ENCODE assay signal across 8 mouse cellular contexts in genomic region chr15:102736127-102736944, GRCm38 (mm10). TPM values are rescaled to one million over a fixed set of nuclear protein-coding genes. Genes with fewer than 3 reads are reported as not detected.
DNase-seq lines count a peak whose midpoint lies in the region; ATAC-seq and TF ChIP-seq lines count a peak whose summit lies in the region.

No protein-coding gene starts in this region.

- no peak overlapping the region for H3K9ac ChIP-seq in kidney, postnatal 0 days (ENCODE audit: low read depth, low read length)
- peak overlapping the region; percentile 35; the same call in 1 of the 2 replicates for H3K9ac ChIP-seq in forebrain, embryonic 15.5 days (replicated peaks)
- peak overlapping the region; percentile 5; the same call in 1 of the 2 replicates for H3K9ac ChIP-seq in limb, embryonic 14.5 days (ENCODE audit: low read depth, low read length, severe bottlenecking)
- H3K9ac ChIP-seq in stomach, embryonic 14.5 days (replicated peaks; ENCODE audit: low read depth, low read length), result 0 out of 2 replicates have a peak overlapping the region, but pooled peaks have one; percentile 7

- 11% methylated on average over 36 of the region's 36 CpGs for WGBS in kidney, postnatal 0 days
- WGBS in forebrain, embryonic 15.5 days, result 11% methylated on average over 32 of the region's 36 CpGs
- 12% methylated on average over 29 of the region's 36 CpGs for WGBS in limb, embryonic 14.5 days
- 14% methylated on average over 26 of the region's 36 CpGs for WGBS in stomach, embryonic 14.5 days

- no peaks in the 10 kb centered on the region for H3K36me3 ChIP-seq in kidney, postnatal 0 days (ENCODE audit: insufficient read depth, low read length)
- H3K36me3 ChIP-seq in forebrain, embryonic 15.5 days, result no peaks in the 10 kb centered on the region
- no peaks in the 10 kb centered on the region for H3K36me3 ChIP-seq in limb, embryonic 14.5 days (ENCODE audit: control insufficient read depth, insufficient read depth, low read length)
- H3K36me3 ChIP-seq in stomach, embryonic 14.5 days (ENCODE audit: control insufficient read depth, insufficient read depth, low read length), result no peaks in the 10 kb centered on the region

- peaks cover 18% of the 10 kb centered on the region for H3K27me3 ChIP-seq in kidney, postnatal 0 days (ENCODE audit: insufficient read depth, low read length)
- peaks cover 6% of the 10 kb centered on the region; the same call in 1 of the 2 replicates for H3K27me3 ChIP-seq in forebrain, embryonic 15.5 days
- H3K27me3 ChIP-seq in limb, embryonic 14.5 days (ENCODE audit: control insufficient read depth, insufficient read depth, low read length), result no peaks in the 10 kb centered on the region
- H3K27me3 ChIP-seq in stomach, embryonic 14.5 days (ENCODE audit: control insufficient read depth, insufficient read depth, low read length), result 0 out of 2 replicates have a peak, but pooled peaks cover 3% of the 10 kb centered on the region

- TF ChIP-seq POLR2A in limb, embryonic 14.5 days (IDR thresholded peaks at IDR 0.05; ENCODE audit: borderline replicate concordance, extremely low read depth, insufficient read depth, insufficient read length), result no peak

- DNase-seq in kidney, postnatal 0 days (ENCODE audit: low spot score), result no peak
- DNase-seq in kidney, postnatal 14 days, result no peak
- peak; percentile 78 for DNase-seq in cerebellum, adult 9-10 months
- no peak for DNase-seq in limb, embryonic 14.5 days (ENCODE audit: low spot score)
- DNase-seq in thymus, postnatal 25 days, result no peak
- no peak for DNase-seq in spleen, adult 12 weeks (ENCODE audit: low spot score)

- H3K4me2 ChIP-seq in kidney, postnatal 0 days (ENCODE audit: low read length), result peak overlapping the region; percentile 50
- peak overlapping the region; percentile 39 for H3K4me2 ChIP-seq in forebrain, embryonic 15.5 days (replicated peaks)
- peak overlapping the region; percentile 47 for H3K4me2 ChIP-seq in limb, embryonic 14.5 days (replicated peaks; ENCODE audit: low read depth, low read length, severe bottlenecking)
- peak overlapping the region; percentile 61 for H3K4me2 ChIP-seq in stomach, embryonic 14.5 days (replicated peaks; ENCODE audit: low read depth, low read length)

- ATAC-seq in kidney, postnatal 0 days (replicated peaks; ENCODE audit: low FRiP score, low read depth), result no peak
- ATAC-seq in forebrain, embryonic 15.5 days (replicated peaks), result peak; percentile 62
- ATAC-seq in limb, embryonic 14.5 days (ENCODE audit: low FRiP score, low read depth), result no peak
- peak; percentile 62; the same call in 1 of the 2 replicates for ATAC-seq in stomach, embryonic 14.5 days (ENCODE audit: insufficient number of reproducible peaks, insufficient read depth, low FRiP score, low read depth)

- no peak for TF ChIP-seq CTCF in kidney, postnatal 0 days (IDR thresholded peaks at IDR 0.05; ENCODE audit: low read depth)

- H3K4me1 ChIP-seq in kidney, postnatal 0 days (replicated peaks; ENCODE audit: insufficient read depth, low read length), result peaks cover 6% of the 10 kb centered on the region; the same call in 1 of the 2 replicates
- H3K4me1 ChIP-seq in forebrain, embryonic 15.5 days, result peaks cover 60% of the 10 kb centered on the region
- 0 out of 2 replicates have a peak, but pooled peaks cover 2% of the 10 kb centered on the region for H3K4me1 ChIP-seq in limb, embryonic 14.5 days (ENCODE audit: control insufficient read depth, insufficient read depth, low read length)
- H3K4me1 ChIP-seq in stomach, embryonic 14.5 days (ENCODE audit: control insufficient read depth, insufficient read depth, low read length), result no peaks in the 10 kb centered on the region

- peak overlapping the region; percentile 18 for H3K4me3 ChIP-seq in kidney, postnatal 0 days (replicated peaks; ENCODE audit: low read depth, low read length)
- H3K4me3 ChIP-seq in forebrain, embryonic 15.5 days, result peak overlapping the region; percentile 25
- H3K4me3 ChIP-seq in limb, embryonic 14.5 days (replicated peaks; ENCODE audit: low read length), result peak overlapping the region; percentile 24
- H3K4me3 ChIP-seq in stomach, embryonic 14.5 days (ENCODE audit: low read depth, low read length), result peak overlapping the region; percentile 17

- H3K27ac ChIP-seq in kidney, postnatal 0 days, result no peak overlapping the region
- peak overlapping the region; percentile 95 for H3K27ac ChIP-seq in forebrain, embryonic 15.5 days (replicated peaks)
- no peak overlapping the region for H3K27ac ChIP-seq in limb, embryonic 14.5 days (replicated peaks; ENCODE audit: low read depth, low read length)
- no peak overlapping the region for H3K27ac ChIP-seq in stomach, embryonic 14.5 days (ENCODE audit: low read length)

- no peaks in the 10 kb centered on the region for H3K9me3 ChIP-seq in kidney, postnatal 0 days (replicated peaks; ENCODE audit: low read length)
- H3K9me3 ChIP-seq in forebrain, embryonic 15.5 days, result no peaks in the 10 kb centered on the region
- H3K9me3 ChIP-seq in limb, embryonic 14.5 days (ENCODE audit: control insufficient read depth, low read length), result no peaks in the 10 kb centered on the region
- H3K9me3 ChIP-seq in stomach, embryonic 14.5 days (ENCODE audit: control insufficient read depth, low read depth, low read length), result no peaks in the 10 kb centered on the region

RNA-seq across cellular contexts. Expression of gene Calcoco1, which starts 14.4 kb away (rescaled TPM):
- 55.2 and 57.5 TPM in 2 replicates for polyA plus RNA-seq in kidney, postnatal 0 days (2015; fragmentation: Nextera tagmentation; extraction: Ambion mirVana)
- 72.1 and 74.5 TPM in 2 replicates for polyA plus RNA-seq in forebrain, embryonic 15.5 days (2015; fragmentation: Nextera tagmentation; extraction: Ambion mirVana)
- polyA plus RNA-seq in limb, embryonic 14.5 days (2012; rRNA removed), result 54.7 and 57.5 TPM in 2 replicates
- polyA plus RNA-seq in limb, embryonic 14.5 days (2014; fragmentation: Nextera tagmentation; extraction: Ambion mirVana), result 56.6 and 62.9 TPM in 2 replicates
- 31.9 and 34.4 TPM in 2 replicates for polyA plus RNA-seq in stomach, embryonic 14.5 days (2014; fragmentation: Nextera tagmentation; extraction: Ambion mirVana)

Comparison
In these comparisons a context has a peak if more than half of its experiments do, and no peak if none do; other contexts are left out.
1. ATAC-seq: peak in forebrain, embryonic 15.5 days (single experiment) and stomach, embryonic 14.5 days (single experiment); none in kidney, postnatal 0 days (single experiment) and limb, embryonic 14.5 days (single experiment).
2. Peak in every context shown above with its lines, with median percentiles within 50 percentile points of each other: H3K4me2 ChIP-seq and H3K4me3 ChIP-seq.